Mouse (Mus musculus) CH12.LX (cell line): ENCODE results near the gene Col27a1. TPM values are rescaled to one million over a fixed set of nuclear protein-coding genes. Genes with fewer than 3 reads are reported as not detected.

Source experiments
- DNase-seq: peaks from one replicate; pipeline ENCODE4 v3.0.0-alpha.2; 2013; ENCODE audit errors: extremely low read depth
- H3K27ac ChIP-seq: 2 replicates; pipeline ENCODE4 v1.5.1; 2012; ENCODE audit warnings: low read depth, mild to moderate bottlenecking, control low read depth, moderate library complexity; ENCODE audit not compliant: insufficient read depth
- H3K27me3 ChIP-seq: replicated peaks from 2 replicates; pipeline ENCODE3; 2012; ENCODE audit warnings: inconsistent platforms
- H3K36me3 ChIP-seq, 2 experiments: replicated peaks in 1 of 2; 2 replicates each; pipeline versions ENCODE3 to v1.6.1; 2012; ENCODE audit warnings: inconsistent platforms in 1 of 2, low read length in 1 of 2, mild to moderate bottlenecking in 1 of 2, mixed read lengths in 1 of 2, moderate library complexity in 1 of 2; ENCODE audit not compliant: control insufficient read depth in 1 of 2, insufficient read depth in 1 of 2
- H3K4me1 ChIP-seq, 2 experiments: 2 replicates each; pipeline ENCODE4 v1.6.1; 2012; ENCODE audit warnings: inconsistent platforms in 1 of 2, moderate library complexity in 1 of 2; ENCODE audit not compliant: insufficient read depth in 2 of 2, control insufficient read depth in 1 of 2
- H3K4me2 ChIP-seq: 2 replicates; pipeline ENCODE4 v1.6.1; 2012; ENCODE audit warnings: low read depth, mild to moderate bottlenecking, control low read depth; ENCODE audit not compliant: poor library complexity, insufficient read depth, severe bottlenecking
- H3K4me3 ChIP-seq, 3 experiments: fragments of 150-350 bp in 1 of 3; sonication (generic) in 1 of 3; replicated peaks in 1 of 3; 2 replicates each; pipeline versions ENCODE3 to v1.5.1; 2011 to 2012; ENCODE audit warnings: low read depth in 2 of 3, low read length in 2 of 3, mild to moderate bottlenecking in 2 of 3, moderate library complexity in 2 of 3, control low read depth in 1 of 3, improper control_type of control experiment in 1 of 3, inconsistent platforms in 1 of 3, mixed read lengths in 1 of 3; ENCODE audit not compliant: poor library complexity in 1 of 3
- H3K79me2 ChIP-seq: replicated peaks from 2 replicates; pipeline ENCODE4 v1.6.1; 2012; ENCODE audit warnings: mild to moderate bottlenecking, moderate library complexity; ENCODE audit not compliant: control insufficient read depth, poor library complexity, insufficient read depth, severe bottlenecking; ENCODE audit errors: extremely low read depth
- H3K9ac ChIP-seq: 2 replicates; pipeline ENCODE4 v1.6.1; 2012; ENCODE audit warnings: low read depth, mild to moderate bottlenecking, control low read depth, moderate library complexity; ENCODE audit not compliant: insufficient read depth
- H3K9me3 ChIP-seq: replicated peaks from 2 replicates; pipeline ENCODE3; 2012; ENCODE audit warnings: low read length, inconsistent platforms, mixed read lengths
- CHD1 ChIP-seq: IDR thresholded peaks from 2 replicates; pipeline ENCODE4 v1.6.1; 2012; ENCODE audit warnings: low read depth, low read length, improper control_type of control experiment, inconsistent platforms
- CHD2 ChIP-seq: IDR thresholded peaks from 2 replicates; pipeline ENCODE4 v1.6.1; 2011; ENCODE audit warnings: low read length, improper control_type of control experiment
- CTCF ChIP-seq, 2 experiments: IDR thresholded peaks in 1 of 2; conservative IDR thresholded peaks in 1 of 2; 2 replicates each; pipeline ENCODE4 v1.5.1; 2011 to 2012; ENCODE audit warnings: low read depth in 2 of 2, low read length in 2 of 2, improper control_type of control experiment in 1 of 2, inconsistent platforms in 1 of 2, mild to moderate bottlenecking in 1 of 2, moderate library complexity in 1 of 2
- E2F4 ChIP-seq: IDR thresholded peaks from 2 replicates; pipeline ENCODE4 v1.6.1; 2011; ENCODE audit warnings: low read depth, low read length, improper control_type of control experiment; ENCODE audit not compliant: insufficient replicate concordance
- HCFC1 ChIP-seq: IDR thresholded peaks from 2 replicates; pipeline ENCODE4 v1.6.1; 2012; ENCODE audit warnings: low read depth, mild to moderate bottlenecking, inconsistent platforms, low read length, improper control_type of control experiment
- JUN ChIP-seq: IDR thresholded peaks from 2 replicates; pipeline ENCODE4 v1.6.1; 2011; ENCODE audit warnings: low read depth, mild to moderate bottlenecking, low read length, improper control_type of control experiment, moderate library complexity; ENCODE audit not compliant: insufficient read depth
- KAT2A ChIP-seq: IDR thresholded peaks from 2 replicates; pipeline ENCODE4 v1.6.1; 2012; ENCODE audit warnings: low read length, improper control_type of control experiment, inconsistent platforms; ENCODE audit not compliant: insufficient replicate concordance
- MAFK ChIP-seq: IDR thresholded peaks from 2 replicates; pipeline ENCODE4 v1.6.1; 2011; ENCODE audit warnings: low read length, improper control_type of control experiment; ENCODE audit not compliant: insufficient replicate concordance
- MEF2A ChIP-seq: IDR thresholded peaks from 2 replicates; pipeline ENCODE4 v1.6.1; 2014; ENCODE audit warnings: low read depth, mild to moderate bottlenecking, inconsistent platforms, low read length, improper control_type of control experiment, borderline replicate concordance
- MXI1 ChIP-seq: IDR thresholded peaks from 2 replicates; pipeline ENCODE4 v1.6.1; 2011; ENCODE audit warnings: mild to moderate bottlenecking, low read depth, low read length, improper control_type of control experiment
- NELFE ChIP-seq: IDR thresholded peaks from 2 replicates; pipeline ENCODE4 v1.6.1; 2011; ENCODE audit warnings: low read depth, low read length, improper control_type of control experiment
- PAX5 ChIP-seq: IDR thresholded peaks from 2 replicates; pipeline ENCODE4 v1.6.1; 2012; ENCODE audit warnings: low read length, inconsistent platforms, mixed read lengths
- POLR2A ChIP-seq: IDR thresholded peaks from 2 replicates; pipeline ENCODE4 v1.6.1; 2011; ENCODE audit warnings: low read depth, mild to moderate bottlenecking, improper control_type of control experiment, low read length
- POLR2AphosphoS2 ChIP-seq: IDR thresholded peaks from 2 replicates; pipeline ENCODE4 v1.6.1; 2011; ENCODE audit warnings: low read depth, low read length, improper control_type of control experiment
- RAD21 ChIP-seq: IDR thresholded peaks from 2 replicates; pipeline ENCODE4 v1.6.1; 2011; ENCODE audit warnings: low read depth, mild to moderate bottlenecking, low read length, improper control_type of control experiment, moderate library complexity
- SIN3A ChIP-seq: IDR thresholded peaks from 2 replicates; pipeline ENCODE4 v1.6.1; 2012; ENCODE audit warnings: low read length, improper control_type of control experiment, inconsistent platforms
- SMC3 ChIP-seq: IDR thresholded peaks from 2 replicates; pipeline ENCODE4 v1.6.1; 2011; ENCODE audit warnings: low read depth, low read length, improper control_type of control experiment
- TBP ChIP-seq: conservative IDR thresholded peaks from 2 replicates; pipeline ENCODE4 v1.6.1; 2011; ENCODE audit warnings: low read depth, low read length, improper control_type of control experiment
- TCF12 ChIP-seq: IDR thresholded peaks from 2 replicates; pipeline ENCODE4 v1.6.1; 2014; ENCODE audit warnings: low read depth, mild to moderate bottlenecking, inconsistent platforms, low read length, improper control_type of control experiment
- UBTF ChIP-seq: IDR thresholded peaks from 2 replicates; pipeline ENCODE4 v1.6.1; 2012; ENCODE audit warnings: low read depth, mild to moderate bottlenecking, inconsistent platforms, low read length, improper control_type of control experiment, moderate library complexity
- USF1 ChIP-seq: IDR thresholded peaks from 2 replicates; pipeline ENCODE4 v1.6.1; 2014; ENCODE audit warnings: low read depth, mild to moderate bottlenecking, inconsistent platforms, low read length, improper control_type of control experiment
- USF2 ChIP-seq: conservative IDR thresholded peaks from 2 replicates; pipeline ENCODE4 v1.6.1; 2011; ENCODE audit warnings: low read depth, low read length, improper control_type of control experiment
- ZKSCAN1 ChIP-seq: IDR thresholded peaks from 2 replicates; pipeline ENCODE4 v1.6.1; 2012; ENCODE audit warnings: low read depth, inconsistent platforms, low read length, improper control_type of control experiment, borderline replicate concordance
- ZMIZ1 ChIP-seq: IDR thresholded peaks from 2 replicates; pipeline ENCODE4 v1.6.1; 2012; ENCODE audit warnings: low read depth, mild to moderate bottlenecking, inconsistent platforms, low read length, improper control_type of control experiment
- ZNF384 ChIP-seq: IDR thresholded peaks from 2 replicates; pipeline ENCODE4 v1.6.1; 2012; ENCODE audit warnings: low read depth, low read length, improper control_type of control experiment, inconsistent platforms
- dilution Hi-C: fragments of 300-500 bp; cut with MboI; formaldehyde crosslinking; loops from 2 replicates; pipeline ENCODE4 v1.14.3; 2020; ENCODE audit warnings: low sequenced_read_pairs; ENCODE audit not compliant: extremely low pct_unique_long_range_greater_than_20kb, extremely low pct_ligation_motif_present
- in situ Hi-C: fragments of 300-500 bp; cut with MboI; formaldehyde crosslinking; loops from 3 replicates; pipeline ENCODE4 v1.14.3; 2019; ENCODE audit warnings: low sequenced_read_pairs, low pct_ligation_motif_present, low pct_unique_long_range_greater_than_20kb, mixed read lengths
- polyA plus RNA-seq: library from polyadenylated mRNA; unstranded; fragments of >175 nt; gene quantifications from 2 replicates; pipeline ENCODE4 v1.2.1, GENCODE M21; 2012; ENCODE audit warnings: low read depth; ENCODE audit not compliant: insufficient read length
- total RNA-seq, 2 experiments: library from RNA; depleted of rRNA; stranded (reverse); fragments of 300-350 nt in 1 of 2; fragments of >200 nt in 1 of 2; gene quantifications; 2 replicates each; pipeline ENCODE4 v1.2.3; 2012 to 2014

Gene Col27a1
- total and polyA plus RNA-seq, 3 experiments: 0.04 to 0.05 TPM; not detected in 1

GRCm38 (mm10) chr4:63226883-63227235 is 13.1 kb downstream of the Col27a1 start:
- dilution Hi-C loops (no loop called here), in situ Hi-C loops (no loop called here)

GRCm38 (mm10) chr4:63228943-63229342 is 15.1 kb downstream of the Col27a1 start:
- TF ChIP-seq POLR2AphosphoS2: no peak
- TF ChIP-seq ZKSCAN1: no peak
- no peak for TF ChIP-seq USF1
- no peak for TF ChIP-seq SMC3
- no peak for TF ChIP-seq TCF12
- no peak for TF ChIP-seq KAT2A
- no peak for TF ChIP-seq CHD1
- TF ChIP-seq HCFC1: no peak
- TF ChIP-seq USF2: no peak
- no peak for TF ChIP-seq JUN
- TF ChIP-seq ZMIZ1: no peak
- no peak for TF ChIP-seq CHD2
- no peak for TF ChIP-seq MEF2A
- TF ChIP-seq MXI1: no peak
- Histone ChIP-seq H3K9ac (no peak overlapping the region), H3K27me3 (peaks cover 95% of the 10 kb centered on the region), H3K4me1 (0 out of 4 replicates have a peak, but pooled peaks cover 0 to 2% of the 10 kb centered on the region in 2 experiments), H3K36me3 (no peaks in the 10 kb centered on the region), H3K9me3 (no peaks in the 10 kb centered on the region), H3K4me2 (no peak overlapping the region), H3K4me3 (no peak overlapping the region), H3K79me2 (no peaks in the 10 kb centered on the region), H3K27ac (no peak overlapping the region)
- no peak for DNase-seq
- dilution Hi-C loops (no loop called here), in situ Hi-C loops (no loop called here)

More at GRCm38 (mm10) chr4:63226883-63227235, 13.1 kb downstream of the Col27a1 start:
- Histone ChIP-seq H3K9ac (no peak overlapping the region), H3K27ac (no peak overlapping the region), H3K27me3 (peaks cover 96% of the 10 kb centered on the region), H3K36me3 (no peaks in the 10 kb centered on the region), H3K4me3 (no peak overlapping the region), H3K79me2 (no peaks in the 10 kb centered on the region), H3K9me3 (no peaks in the 10 kb centered on the region), H3K4me2 (no peak overlapping the region), H3K4me1 (0 out of 4 replicates have a peak, but pooled peaks cover 0 to 2% of the 10 kb centered on the region in 2 experiments)
- TF ChIP-seq TCF12 (no peak), MAFK (no peak), E2F4 (no peak), CTCF (conservative IDR thresholded peaks at IDR 0.05 in 1 of 2, IDR thresholded peaks at IDR 0.05 in 1 of 2; ENCODE audit: low read depth in 2 of 2, low read length in 2 of 2) (no peak), PAX5 (no peak), RAD21 (no peak), MEF2A (no peak), ZKSCAN1 (no peak), ZNF384 (no peak), POLR2AphosphoS2 (no peak), SIN3A (no peak), POLR2A (no peak), MXI1 (no peak), JUN (no peak), CHD2 (no peak), NELFE (no peak), TBP (no peak), CHD1 (no peak), UBTF (no peak)
- DNase-seq: no peak
